Mouse (Mus musculus) heart, adult 2 months (tissue): ENCODE data around the gene Mrpl48.

Experiments used
- CTCF ChIP-seq: fragments of 200-600 bp; IDR thresholded peaks from 2 replicates; pipeline ENCODE4 v1.8.1; 2022; ENCODE audit warnings: antibody characterized with exemption, mild to moderate bottlenecking, moderate library complexity
- EP300 ChIP-seq: fragments of 200-500 bp; IDR thresholded peaks from 2 replicates; pipeline ENCODE4 v1.6.1; 2011; ENCODE audit warnings: low read depth, low read length, control low read depth; ENCODE audit not compliant: insufficient read depth
- POLR2A ChIP-seq: fragments of 200-500 bp; IDR thresholded peaks from 2 replicates; pipeline ENCODE4 v1.6.1; 2011; ENCODE audit warnings: mild to moderate bottlenecking, low read depth, low read length, control low read depth; ENCODE audit not compliant: insufficient read depth

DNA sequence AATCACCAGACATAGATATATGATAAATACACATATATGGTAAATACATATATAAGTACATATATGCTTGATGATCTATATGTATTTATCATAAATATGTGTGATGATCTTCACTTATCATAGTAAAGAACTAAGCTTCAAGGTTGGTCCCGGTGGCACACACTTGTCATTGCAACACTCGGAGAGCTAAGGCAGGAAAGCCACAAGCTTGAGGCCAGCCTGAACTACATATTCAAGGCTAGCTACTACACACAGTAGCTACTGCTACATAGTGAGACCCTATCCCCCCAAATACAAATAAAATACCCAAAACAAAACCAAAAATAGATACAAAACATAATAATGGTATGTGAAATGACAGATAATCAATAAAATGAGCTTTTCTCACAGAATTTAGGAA lies 72.3 kb downstream of the Mrpl48 start:
- TF ChIP-seq CTCF: no peak
- TF ChIP-seq POLR2A: no peak
- no peak for TF ChIP-seq EP300
